ENCODE assay signal across 13 mouse cellular contexts in the genomic region with DNA sequence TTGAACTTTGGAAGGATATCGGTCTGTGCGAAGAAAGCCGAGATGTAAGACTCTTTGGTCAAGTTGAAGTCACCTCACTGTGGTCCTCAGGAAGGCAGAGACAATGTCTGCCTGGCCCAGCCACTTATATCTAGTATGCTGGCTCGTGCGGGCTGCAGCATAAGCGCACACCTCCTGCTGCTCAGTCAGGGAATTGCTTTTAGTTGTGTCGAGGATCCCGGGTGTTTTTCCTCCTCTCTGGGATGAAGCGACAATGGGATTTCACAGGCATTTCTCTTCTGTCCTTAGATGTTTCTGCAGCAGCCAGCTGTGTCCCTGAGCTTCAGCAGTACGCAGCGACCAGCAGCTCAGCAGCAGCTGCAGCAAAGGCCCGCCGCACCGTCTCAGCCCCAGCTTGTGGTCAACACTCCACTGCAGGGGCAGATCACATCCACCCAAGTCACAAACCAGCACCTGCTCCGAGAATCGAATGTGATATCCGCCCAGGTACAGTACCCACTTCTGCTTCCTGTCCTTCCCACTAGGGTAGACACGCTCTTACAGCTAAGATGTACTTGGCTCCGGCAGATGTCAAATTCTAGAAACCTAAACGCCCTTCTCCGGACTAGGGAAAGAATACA. TPM values are rescaled to one million over a fixed set of nuclear protein-coding genes. Genes with fewer than 3 reads are reported as not detected.
DNase-seq lines count a peak whose midpoint lies in the region; ATAC-seq and TF ChIP-seq lines count a peak whose summit lies in the region.
"Had no signal": no experiment of that assay in that cellular context is flagged by ENCODE, and none has a peak within 500 bp of the region (broad histone marks: within the 10 kb centered on the region; RNA-seq: fewer than 3 reads in every experiment).

No protein-coding gene starts in this region.

- no peaks in the 10 kb centered on the region for H3K4me1 ChIP-seq in liver, postnatal 0 days (ENCODE audit: insufficient read depth)
- H3K4me1 ChIP-seq in liver, embryonic 11.5 days (replicated peaks; ENCODE audit: control insufficient read depth, insufficient read depth, low read length): no peaks in the 10 kb centered on the region
- H3K4me1 ChIP-seq in stomach, postnatal 0 days (replicated peaks; ENCODE audit: control insufficient read depth, insufficient read depth): no peaks in the 10 kb centered on the region
- H3K4me1 ChIP-seq: hindbrain, embryonic 10.5 days; neural tube, embryonic 12.5 days had no signal

- ATAC-seq in frontal cortex, adult (ENCODE audit: low TSS enrichment): peak; percentile 40; the same call in 1 of the 2 replicates
- no peak for ATAC-seq in liver, postnatal 0 days
- no peak for ATAC-seq in liver, embryonic 11.5 days (replicated peaks; ENCODE audit: low FRiP score)
- ATAC-seq in stomach, postnatal 0 days (ENCODE audit: low FRiP score, low TSS enrichment): no peak

- no peak for DNase-seq in frontal cortex, postnatal 36 days (ENCODE audit: low spot score in 2 of 2)
- DNase-seq in liver, postnatal 0 days: no peak
- DNase-seq in liver, embryonic 11.5 days (ENCODE audit: low spot score): no peak
- DNase-seq in ZHBTc4 (ENCODE audit: low read depth, low spot score): peak; percentile 73
- DNase-seq in stomach, postnatal 0 days (ENCODE audit: low spot score): no peak
- no peak for DNase-seq in left cerebral cortex, adult 18-20 months (ENCODE audit: low spot score in 2 of 2)
- no peak for DNase-seq in cerebellum, postnatal 25 days
- DNase-seq: adrenal gland, postnatal 25 days; cerebellum, postnatal 36 days had no signal

- 0 out of 2 replicates have a peak, but pooled peaks cover 3% of the 10 kb centered on the region for H3K36me3 ChIP-seq in liver, postnatal 0 days (replicated peaks; ENCODE audit: insufficient read depth, low read length)
- no peaks in the 10 kb centered on the region for H3K36me3 ChIP-seq in liver, embryonic 11.5 days (ENCODE audit: control insufficient read depth, insufficient read depth, low read length)
- no peaks in the 10 kb centered on the region; the same call in 1 of the 2 replicates for H3K36me3 ChIP-seq in stomach, postnatal 0 days (ENCODE audit: control insufficient read depth, insufficient read depth, low read length)
- H3K36me3 ChIP-seq: hindbrain, embryonic 10.5 days; lung, embryonic 15.5 days; neural tube, embryonic 12.5 days had no signal

- TF ChIP-seq CTCF in liver, postnatal 0 days (IDR thresholded peaks at IDR 0.05; ENCODE audit: low read depth): peak; percentile 34
- peak; percentile 68 for TF ChIP-seq CTCF in stomach, postnatal 0 days (IDR thresholded peaks at IDR 0.05; ENCODE audit: low read depth)

- no peak overlapping the region for H3K27ac ChIP-seq in liver, postnatal 0 days (ENCODE audit: low read depth)
- no peak overlapping the region for H3K27ac ChIP-seq in liver, embryonic 11.5 days (ENCODE audit: low read depth, low read length)
- no peak overlapping the region for H3K27ac ChIP-seq in stomach, postnatal 0 days (replicated peaks)
- H3K27ac ChIP-seq: hindbrain, embryonic 10.5 days; lung, embryonic 15.5 days; neural tube, embryonic 12.5 days had no signal

- H3K9ac ChIP-seq in liver, postnatal 0 days (replicated peaks): no peak overlapping the region
- H3K9ac ChIP-seq in liver, embryonic 11.5 days (ENCODE audit: low read depth, low read length): no peak overlapping the region
- H3K9ac ChIP-seq in stomach, postnatal 0 days (ENCODE audit: low read length): no peak overlapping the region
- H3K9ac ChIP-seq: lung, embryonic 15.5 days; neural tube, embryonic 12.5 days had no signal

- no peak for TF ChIP-seq EP300 in liver, postnatal 0 days (IDR thresholded peaks at IDR 0.05; ENCODE audit: low read depth)
- no peak for TF ChIP-seq EP300 in stomach, postnatal 0 days (optimal IDR thresholded peaks at IDR 0.05)

- H3K27me3 ChIP-seq in liver, postnatal 0 days (ENCODE audit: insufficient read depth, low read length): no peaks in the 10 kb centered on the region; the same call in 1 of the 2 replicates
- H3K27me3 ChIP-seq in liver, embryonic 11.5 days (replicated peaks; ENCODE audit: control insufficient read depth, insufficient read depth, low read length): no peaks in the 10 kb centered on the region
- no peaks in the 10 kb centered on the region for H3K27me3 ChIP-seq in stomach, postnatal 0 days (ENCODE audit: control insufficient read depth, insufficient read depth, low read length)
- H3K27me3 ChIP-seq: lung, embryonic 15.5 days; neural tube, embryonic 12.5 days had no signal

- no peaks in the 10 kb centered on the region for H3K9me3 ChIP-seq in liver, postnatal 0 days (ENCODE audit: low read length)
- no peaks in the 10 kb centered on the region for H3K9me3 ChIP-seq in liver, embryonic 11.5 days (ENCODE audit: control insufficient read depth, low read length)
- no peaks in the 10 kb centered on the region for H3K9me3 ChIP-seq in stomach, postnatal 0 days (ENCODE audit: control insufficient read depth, low read length)
- H3K9me3 ChIP-seq: hindbrain, embryonic 10.5 days; lung, embryonic 15.5 days; neural tube, embryonic 12.5 days had no signal

- H3K4me3 ChIP-seq in liver, postnatal 0 days (ENCODE audit: low read depth, low read length): no peak overlapping the region
- no peak overlapping the region for H3K4me3 ChIP-seq in liver, embryonic 11.5 days (ENCODE audit: low read depth, low read length)
- no peak overlapping the region for H3K4me3 ChIP-seq in stomach, postnatal 0 days (ENCODE audit: low read depth, low read length)
- H3K4me3 ChIP-seq: hindbrain, embryonic 10.5 days; lung, embryonic 15.5 days; neural tube, embryonic 12.5 days had no signal

- WGBS in liver, postnatal 0 days (ENCODE audit: insufficient replicate concordance): 55% methylated on average over 21 of the region's 21 CpGs
- 50% methylated on average over 21 of the region's 21 CpGs for WGBS in liver, embryonic 11.5 days
- 63% methylated on average over 21 of the region's 21 CpGs for WGBS in stomach, postnatal 0 days

- H3K4me2 ChIP-seq in liver, postnatal 0 days (ENCODE audit: low read depth, low read length): no peak overlapping the region
- no peak overlapping the region for H3K4me2 ChIP-seq in liver, embryonic 11.5 days
- H3K4me2 ChIP-seq in stomach, postnatal 0 days (replicated peaks; ENCODE audit: low read depth): no peak overlapping the region
- H3K4me2 ChIP-seq: lung, embryonic 15.5 days; neural tube, embryonic 12.5 days had no signal

RNA-seq across cellular contexts. Expression of a gene that starts 22.6 kb away (rescaled TPM):
- 306 and 334 TPM in 2 replicates for polyA plus RNA-seq in liver, postnatal 0 days (2015; fragmentation: Nextera tagmentation; extraction: Ambion mirVana)
- 694 and 768 TPM in 2 replicates for polyA plus RNA-seq in liver, embryonic 11.5 days (2014; fragmentation: Nextera tagmentation; extraction: Ambion mirVana)
- 479 and 554 TPM in 2 replicates for polyA plus RNA-seq in stomach, postnatal 0 days (2015; fragmentation: Nextera tagmentation; extraction: Ambion mirVana)
- total RNA-seq in left cerebral cortex, adult 18-20 months (2021): 100 to 1,000 TPM; 515 to 567 TPM
